Mouse (Mus musculus) liver, embryonic 14 days (tissue): Measurements from ENCODE around the gene Slc26a6. TPM values are rescaled to one million over a fixed set of nuclear protein-coding genes. Genes with fewer than 3 reads are reported as not detected.

ENCODE experiments used
- polyA plus RNA-seq: library from polyadenylated mRNA; depleted of rRNA; stranded (reverse); fragments of >200 nt; gene quantifications from 2 replicates; pipeline ENCODE4 v1.2.3, GENCODE M21; 2012; rRNA removed

Slc26a6 gene
- 3.9 and 4.0 TPM in 2 replicates for polyA plus RNA-seq

DNA sequence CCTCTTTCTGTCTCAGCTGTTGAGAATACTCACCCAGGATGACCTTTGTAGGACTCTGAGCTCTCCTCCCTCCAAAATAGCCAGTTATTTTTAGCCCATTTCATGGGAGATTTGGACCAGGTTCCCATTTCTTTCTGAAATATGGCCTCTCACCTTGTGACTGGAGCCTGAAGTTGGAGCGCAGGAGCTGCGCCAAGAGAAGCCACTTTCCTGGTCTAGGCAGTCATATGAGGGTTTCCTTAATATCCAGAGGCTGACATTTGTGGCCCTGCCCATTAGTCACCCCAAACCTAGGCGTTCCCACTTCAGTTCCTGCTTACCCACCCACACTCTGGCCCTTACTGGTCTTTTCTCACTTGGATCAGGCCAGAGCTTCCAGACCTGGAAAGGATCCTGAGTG is at the start of gene Slc26a6:
TSS of gene Slc26a6 (plus strand) at position 308 of the 400 bp plus-strand sequence.

DNA sequence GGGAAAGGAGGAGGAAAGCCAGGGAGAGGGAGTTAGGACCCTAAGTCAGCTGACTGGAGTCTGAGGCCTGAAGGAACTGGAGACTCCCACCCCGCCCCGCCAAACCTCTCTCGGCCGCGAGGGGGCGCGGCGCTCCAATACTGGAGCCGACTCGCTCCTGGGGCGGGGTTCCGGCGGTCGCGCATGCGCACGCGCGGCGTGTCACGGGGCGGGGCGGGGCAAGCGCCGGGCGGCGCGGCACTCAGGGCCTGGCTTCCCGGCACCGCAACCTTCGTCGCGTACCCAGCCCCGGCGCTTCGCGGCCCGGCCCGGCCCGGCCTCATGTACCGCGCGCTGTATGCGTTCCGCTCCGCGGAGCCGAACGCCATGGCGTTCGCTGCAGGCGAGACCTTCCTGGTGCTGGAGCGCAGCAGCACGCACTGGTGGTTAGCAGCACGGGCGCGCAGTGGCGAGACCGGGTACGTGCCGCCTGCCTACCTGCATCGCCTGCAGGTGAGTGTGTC is 44.9 kb upstream of the Slc26a6 start, which contains the start of gene Nckipsd:
TSS of gene Nckipsd (plus strand) at position 206 of the 503 bp plus-strand sequence.

DNA sequence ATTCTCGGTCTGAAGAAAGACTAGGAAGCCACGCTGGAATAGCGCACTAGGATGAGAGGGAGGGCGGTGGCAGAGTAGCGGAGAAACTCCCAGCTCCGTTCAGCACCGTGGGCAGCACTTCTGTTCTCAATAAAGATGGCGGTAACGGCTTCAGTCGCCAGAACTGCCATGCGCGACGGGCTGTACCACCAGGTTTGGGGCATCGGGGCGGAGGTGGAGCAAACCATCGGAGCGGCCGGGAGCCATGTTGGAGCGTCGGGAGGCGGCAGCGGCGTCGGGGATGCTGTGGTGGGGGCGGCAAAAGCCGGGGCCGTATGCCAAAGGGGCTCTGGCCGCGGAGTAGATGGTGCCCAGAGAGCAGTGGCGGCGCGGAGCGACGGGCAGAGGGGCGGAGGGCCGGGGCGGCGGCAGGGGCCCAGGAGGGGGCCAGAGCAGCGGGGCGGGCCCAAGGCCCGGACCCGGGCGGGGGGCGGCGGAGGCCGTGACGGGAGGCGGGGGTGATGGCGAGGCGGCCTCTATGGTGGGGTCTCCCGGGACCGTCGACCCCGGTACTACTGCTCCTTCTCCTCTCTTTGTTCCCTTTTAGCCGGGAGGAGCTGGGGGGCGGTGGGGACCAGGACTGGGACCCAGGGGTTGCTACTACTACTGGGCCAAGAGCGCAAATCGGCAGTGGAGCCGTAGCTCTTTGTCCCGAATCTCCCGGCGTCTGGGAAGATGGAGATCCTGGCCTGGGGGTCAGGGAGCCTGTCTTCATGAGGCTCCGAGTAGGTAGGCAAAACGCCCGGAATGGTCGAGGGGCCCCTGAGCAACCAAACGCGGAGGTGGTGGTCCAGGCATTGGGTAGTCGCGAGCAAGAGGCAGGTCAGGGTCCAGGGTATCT is 27.0 kb upstream of the Slc26a6 start, which contains the start of gene Celsr3:
TSS of gene Celsr3 (plus strand) at position 501 of the 880 bp plus-strand sequence.

DNA sequence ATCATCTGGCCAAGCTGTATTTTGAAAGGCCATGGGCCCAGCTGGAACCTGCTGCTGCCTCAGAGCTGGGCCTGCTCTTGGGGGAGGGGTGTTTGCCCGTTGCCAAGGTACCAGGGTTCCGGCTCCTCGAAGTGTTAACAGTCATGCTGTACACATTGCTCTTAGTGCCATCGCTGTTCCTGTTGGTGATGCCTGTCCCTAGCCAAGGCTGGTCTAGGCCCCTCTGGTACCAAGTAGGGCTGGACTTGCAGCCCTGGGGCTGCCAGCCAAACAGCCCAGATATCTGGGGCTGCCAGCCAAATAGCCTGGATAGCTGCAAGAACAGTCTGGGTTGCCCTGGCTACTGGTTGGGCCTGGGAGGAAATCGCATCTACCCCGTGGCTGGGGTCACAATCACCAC is 61.4 kb downstream of the Slc26a6 start, which contains the start of gene Tmem89:
TSS of gene Tmem89 (plus strand) at position 129 of the 400 bp plus-strand sequence.

DNA sequence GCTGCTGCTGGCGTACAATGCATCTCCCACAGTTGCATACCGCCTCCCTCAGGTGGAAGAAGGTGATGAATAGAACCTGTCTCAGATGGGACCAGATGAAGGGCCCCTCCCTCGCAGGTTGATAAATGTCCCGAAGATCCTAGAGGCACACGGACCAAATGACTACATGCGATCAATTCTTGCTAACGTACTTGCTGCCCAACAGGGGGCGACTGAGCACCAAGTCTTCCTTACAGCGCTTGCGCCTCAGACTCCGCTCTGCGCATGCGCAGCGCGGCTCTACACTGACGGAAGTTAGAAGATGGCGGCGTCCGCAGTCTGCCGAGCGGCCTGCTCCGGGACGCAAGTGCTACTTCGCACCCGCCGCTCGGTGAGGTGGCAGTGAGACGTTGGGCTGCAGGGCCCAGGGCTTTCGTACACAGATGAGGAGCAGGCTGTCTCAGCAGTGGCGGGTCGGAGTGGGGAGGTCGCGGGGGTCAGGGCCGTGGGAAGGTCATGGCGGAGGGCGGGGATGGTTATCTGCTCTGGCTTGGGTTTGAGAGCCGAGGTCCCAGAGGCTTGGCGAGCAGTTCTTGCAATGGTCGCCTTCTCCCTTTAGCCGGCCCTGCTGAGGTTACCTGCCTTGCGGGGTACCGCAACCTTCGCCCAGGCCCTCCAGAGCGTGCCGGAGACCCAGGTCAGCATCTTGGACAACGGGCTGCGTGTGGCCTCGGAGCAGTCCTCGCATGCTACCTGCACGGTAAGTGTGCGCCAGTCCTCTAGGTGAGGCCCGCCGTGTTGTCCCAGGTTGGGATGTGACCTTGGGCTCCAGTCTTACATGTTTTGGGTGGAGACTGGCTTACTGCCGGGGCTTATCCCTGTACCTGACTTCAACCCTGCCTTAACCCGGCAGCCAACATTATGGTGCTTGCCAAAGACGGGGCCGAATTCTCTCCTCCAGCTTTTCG is 83.6 kb downstream of the Slc26a6 start, which contains the start of gene Uqcrc1:
TSS of gene Uqcrc1 (plus strand) at position 216 of the 947 bp plus-strand sequence.

DNA sequence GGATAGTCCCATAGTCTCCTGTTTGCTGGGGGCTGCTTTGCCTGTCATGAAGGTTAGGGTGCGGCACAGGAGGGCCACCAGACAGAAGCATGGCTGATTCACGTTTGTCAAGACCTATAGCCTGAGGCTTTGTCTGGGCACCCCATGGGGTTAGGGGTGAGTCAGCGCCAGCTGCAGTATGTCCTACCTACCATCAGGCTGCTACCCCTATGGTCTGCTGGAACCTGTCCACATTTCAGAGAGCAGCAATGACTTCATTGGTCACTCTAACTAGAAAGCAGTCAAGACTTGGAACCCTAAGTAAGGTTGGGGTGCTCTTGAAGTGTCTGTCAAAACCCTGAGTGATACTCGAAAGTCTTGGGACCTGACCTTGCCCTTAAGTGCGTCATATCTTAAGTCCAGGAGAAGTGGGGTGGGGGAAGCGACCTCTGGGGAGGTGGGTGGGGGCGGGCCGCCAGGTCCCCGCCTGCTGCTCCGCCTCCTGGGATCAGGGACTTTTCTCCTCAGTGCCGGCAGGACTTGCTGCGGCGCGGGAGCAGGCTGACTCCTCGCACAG is 100.1 kb downstream of the Slc26a6 start, which contains the start of gene Col7a1:
TSS of gene Col7a1 (plus strand) at position 506 of the 556 bp plus-strand sequence.

Other genes starting within 250 kb of the Slc26a6 start
- gene Arih2, start 203.9 kb upstream of the Slc26a6 start, polyA plus RNA-seq = 18.2 and 20.6 TPM in 2 replicates
- gene Slc25a20, start 191.2 kb upstream of the Slc26a6 start, polyA plus RNA-seq = 6.8 and 9.3 TPM in 2 replicates
- gene Prkar2a, start 164.0 kb upstream of the Slc26a6 start, polyA plus RNA-seq = 5.9 and 7.1 TPM in 2 replicates
- 27.8 and 29.7 TPM in 2 replicates for gene Ip6k2, start 69.5 kb upstream of the Slc26a6 start, polyA plus RNA-seq
- gene Nckipsd, start 44.9 kb upstream of the Slc26a6 start, polyA plus RNA-seq = 3.3 and 3.9 TPM in 2 replicates
- 0.15 and 0.23 TPM in 2 replicates for gene Celsr3, start 27.0 kb upstream of the Slc26a6 start, polyA plus RNA-seq
- not detected in 2 replicates for gene Tmem89, start 61.3 kb downstream of the Slc26a6 start, polyA plus RNA-seq
- gene Uqcrc1, start 83.3 kb downstream of the Slc26a6 start, polyA plus RNA-seq = 177 and 218 TPM in 2 replicates
- 0.54 and 0.69 TPM in 2 replicates for gene Col7a1, start 100.3 kb downstream of the Slc26a6 start, polyA plus RNA-seq
- 0.10 and 0.12 TPM in 2 replicates for gene Ucn2, start 132.7 kb downstream of the Slc26a6 start, polyA plus RNA-seq
- 1.9 and 2.7 TPM in 2 replicates for gene Pfkfb4, start 138.5 kb downstream of the Slc26a6 start, polyA plus RNA-seq
- 12.1 and 14.9 TPM in 2 replicates for gene Shisa5, start 185.3 kb downstream of the Slc26a6 start, polyA plus RNA-seq
- gene Trex1, start 206.5 kb downstream of the Slc26a6 start, polyA plus RNA-seq = 10.2 and 12.5 TPM in 2 replicates
- gene Atrip, start 220.8 kb downstream of the Slc26a6 start, polyA plus RNA-seq = 5.3 and 6.3 TPM in 2 replicates
- gene Ccdc51, start 229.2 kb downstream of the Slc26a6 start, polyA plus RNA-seq = 7.0 and 7.9 TPM in 2 replicates
- gene Tma7, start 229.3 kb downstream of the Slc26a6 start, polyA plus RNA-seq = 101 and 103 TPM in 2 replicates
- gene Plxnb1, start 242.1 kb downstream of the Slc26a6 start, polyA plus RNA-seq = 3.7 and 4.1 TPM in 2 replicates